Mouse (Mus musculus) gastrocnemius, postnatal 10 days (tissue): Measurements from ENCODE around the gene Abat. TPM values are rescaled to one million over a fixed set of nuclear protein-coding genes. Genes with fewer than 3 reads are reported as not detected.

Experiments
- microRNA-seq, 2 experiments: library from miRNA; unstranded; fragments of <30 nt; microRNA quantifications; one replicate each; pipeline ENCODE4 v1.2.0; 2021
- total RNA-seq, 2 experiments: library from RNA; stranded (reverse); gene quantifications; 2 replicates each; pipeline ENCODE4 v1.2.3; 2021

Gene Abat
- total RNA-seq, 2 experiments from 2014 or later: 6.8 to 7.1 TPM

Small RNA genes lying within 50 kb of the gene (microRNA-seq; reads per million reads assigned to microRNA genes)
- 0 reads per million in 2 experiments for gene Gm22137

Other genes with a start within 250 kb of the Abat start
- gene Tmem114, start 88.3 kb upstream of the Abat start, total RNA-seq: not detected
- gene Mettl22, start 42.6 kb upstream of the Abat start, total RNA-seq: 10 to 100 TPM; 56.5 to 69.3 TPM
- gene Pmm2, start 124.2 kb downstream of the Abat start, total RNA-seq: 10 to 100 TPM; 29.1 to 30.7 TPM
- gene Tmem186, start 124.3 kb downstream of the Abat start, total RNA-seq: 1 to 10 TPM; 8.6 to 9.2 TPM
- 10 to 100 TPM; 22.3 to 25.9 TPM for gene Carhsp1, start 158.7 kb downstream of the Abat start, total RNA-seq
- gene Gm5767, start 167.3 kb downstream of the Abat start, total RNA-seq: not detected